Mouse (Mus musculus) liver, postnatal 0 days (tissue): ENCODE data around the gene BC034090.

Experiments used
- CTCF ChIP-seq: sonication (generic); IDR thresholded peaks from 2 replicates; pipeline ENCODE4 v1.5.1; 2016; ENCODE audit warnings: antibody characterized with exemption, low read depth
- EP300 ChIP-seq: IDR thresholded peaks from 2 replicates; pipeline ENCODE4 v1.6.1; 2016; ENCODE audit warnings: antibody characterized with exemption, low read depth, mild to moderate bottlenecking

DNA sequence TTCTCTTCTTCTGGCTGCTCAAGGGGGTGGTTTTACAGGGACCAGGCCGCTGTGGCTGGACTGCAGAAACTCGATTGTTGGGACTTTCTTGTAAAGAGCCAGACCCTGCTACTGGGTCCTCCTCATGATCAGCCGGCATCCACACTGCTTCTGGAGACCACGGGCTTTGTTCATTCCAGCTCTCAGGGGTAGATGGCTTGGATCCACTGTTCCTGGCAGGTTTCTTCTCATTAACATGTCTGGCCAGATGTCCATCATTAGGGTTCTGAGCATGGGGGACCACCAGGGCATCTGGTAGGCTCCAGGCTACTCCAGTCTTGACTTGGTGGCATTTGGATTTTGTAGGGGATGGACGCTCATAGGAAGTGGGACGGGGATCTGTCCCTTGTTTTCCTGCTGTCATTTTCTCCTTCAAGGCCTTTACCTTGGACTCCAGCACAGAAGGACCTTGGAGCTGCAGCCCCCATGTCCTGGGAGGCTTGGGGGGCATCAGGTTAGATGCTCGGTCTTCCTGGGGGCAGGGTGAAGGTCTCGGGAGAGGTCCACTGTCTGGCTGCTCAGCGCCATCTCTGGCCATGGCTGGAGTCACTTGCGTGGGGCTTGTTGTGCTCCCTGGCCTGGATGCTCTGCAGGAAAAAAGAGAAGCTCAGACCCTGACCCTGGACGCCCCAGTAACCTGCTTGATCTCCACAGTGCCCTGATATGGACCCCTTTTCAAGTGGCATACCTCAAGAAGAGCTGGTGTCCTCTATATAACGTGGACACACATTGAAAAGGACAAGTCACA is 2.4 kb downstream of the BC034090 start:
- TF ChIP-seq CTCF, result no peak
- TF ChIP-seq EP300, result no peak
